Mouse (Mus musculus) layer of hippocampus, adult 18-20 months (tissue): Measurements from ENCODE around the gene Hist2h4. TPM values are rescaled to one million over a fixed set of nuclear protein-coding genes. Genes with fewer than 3 reads are reported as not detected.
"Not testable (repeated sequence)": the region's sequence is repeated elsewhere in the genome, so short reads cannot be mapped to it uniquely, and the experiment has no call there.

Source experiments
- DNase-seq, 2 experiments: peaks; one replicate each; pipeline ENCODE4 v3.0.0; 2022; ENCODE audit warnings: low spot score in 2 of 2
- long read RNA-seq: library from polyadenylated mRNA; stranded (forward); transcript quantifications from one replicate; pipeline ENCODE4 v2.0.0, GENCODE M21; 2021
- total RNA-seq, 2 experiments: library from RNA; stranded (reverse); gene quantifications; 2 replicates each; pipeline ENCODE4 v1.2.3; 2021

The Hist2h4 gene
- total RNA-seq = 10 to 100 TPM; 33.3 to 33.7 TPM
- long read RNA-seq, partial matches to known transcripts = 0 of 1 reads
- long read RNA-seq, other reads (novel, unspliced or antisense) = 1 of 1 reads

GRCm38 (mm10) chr3:96262979-96263550, at the start of gene Hist2h4:
Hist2h4 (minus strand) TSS chr3:96263311.
- peak; percentile 95 to 99 for DNase-seq

GRCm38 (mm10) chr3:96312341-96313098, 49.4 kb upstream of the Hist2h4 start:
- DNase-seq = peak; percentile 53 to 58

- DNase-seq = no peak
These were observed 46.3 kb upstream of the Hist2h4 start for GRCm38 (mm10) chr3:96309441-96309840.

GRCm38 (mm10) chr3:96306506-96306905, 43.4 kb upstream of the Hist2h4 start:
- no peak for DNase-seq

GRCm38 (mm10) chr3:96302076-96302475, 39.0 kb upstream of the Hist2h4 start:
- DNase-seq = no peak

GRCm38 (mm10) chr3:96300706-96301529, 37.8 kb upstream of the Hist2h4 start:
- DNase-seq = no peak

- no peak for DNase-seq
These were observed 36.5 kb upstream of the Hist2h4 start for GRCm38 (mm10) chr3:96299562-96299961.

GRCm38 (mm10) chr3:96298360-96298759, 35.2 kb upstream of the Hist2h4 start:
- no peak for DNase-seq

- DNase-seq = no peak
These were observed 30.7 kb upstream of the Hist2h4 start, which contains the start of gene Fcgr1 for GRCm38 (mm10) chr3:96293787-96294186. Fcgr1 (minus strand) TSS chr3:96293969.

- DNase-seq = no peak
These were observed 30.3 kb upstream of the Hist2h4 start for GRCm38 (mm10) chr3:96293368-96293767.

GRCm38 (mm10) chr3:96292641-96293040, 29.5 kb upstream of the Hist2h4 start:
- no peak for DNase-seq

- DNase-seq = not testable (repeated sequence)
These were observed 27.6 kb upstream of the Hist2h4 start for GRCm38 (mm10) chr3:96290727-96291126.

GRCm38 (mm10) chr3:96289201-96289600, 26.1 kb upstream of the Hist2h4 start:
- DNase-seq = no peak

GRCm38 (mm10) chr3:96287334-96287733, 24.2 kb upstream of the Hist2h4 start:
- DNase-seq = not testable (repeated sequence)

- DNase-seq = peak in 1 of 2 experiments; percentile 59
These were observed 21.3 kb upstream of the Hist2h4 start for GRCm38 (mm10) chr3:96284457-96284856.

- no peak for DNase-seq
These were observed 17.5 kb upstream of the Hist2h4 start for GRCm38 (mm10) chr3:96280660-96281059.

GRCm38 (mm10) chr3:96277800-96278624, 14.9 kb upstream of the Hist2h4 start:
- peak; percentile 92 to 94 for DNase-seq

GRCm38 (mm10) chr3:96277428-96277799, 14.3 kb upstream of the Hist2h4 start:
- DNase-seq = peak in 1 of 2 experiments; percentile 50

- no peak for DNase-seq
These were observed 10.7 kb upstream of the Hist2h4 start for GRCm38 (mm10) chr3:96273591-96274465.
